Comparison of ENCODE assay signal across 11 mouse cellular contexts in genomic region chr2:165869257-165869656, GRCm38 (mm10). TPM values are rescaled to one million over a fixed set of nuclear protein-coding genes. Genes with fewer than 3 reads are reported as not detected.
DNase-seq lines count a peak whose midpoint lies in the region; ATAC-seq and TF ChIP-seq lines count a peak whose summit lies in the region.
"Had no signal": no experiment of that assay in that cellular context is flagged by ENCODE, and none has a peak within 500 bp of the region (broad histone marks: within the 10 kb centered on the region; RNA-seq: fewer than 3 reads in every experiment).

No protein-coding gene starts in this region.

- no peak for ATAC-seq in heart, embryonic 14.5 days (ENCODE audit: insufficient number of reproducible peaks, insufficient read depth, low FRiP score, low read depth)
- no peak for ATAC-seq in lung, postnatal 0 days
- peak; percentile 82 for ATAC-seq in intestine, embryonic 16.5 days
- no peak for ATAC-seq in stomach, embryonic 15.5 days (ENCODE audit: insufficient read depth, low FRiP score, low read depth)
- ATAC-seq: activated CD4-positive, CD25-positive, alpha-beta regulatory T cell, adult 4 months had no signal

- no peaks in the 10 kb centered on the region for H3K27me3 ChIP-seq in heart, embryonic 14.5 days (ENCODE audit: control insufficient read depth, insufficient read depth, low read length)
- H3K27me3 ChIP-seq in lung, postnatal 0 days (replicated peaks; ENCODE audit: insufficient read depth, low read length) = no peaks in the 10 kb centered on the region
- no peaks in the 10 kb centered on the region for H3K27me3 ChIP-seq in intestine, embryonic 16.5 days (replicated peaks; ENCODE audit: control insufficient read depth, insufficient read depth, low read length)
- no peaks in the 10 kb centered on the region for H3K27me3 ChIP-seq in stomach, embryonic 15.5 days (replicated peaks)

- TF ChIP-seq EP300 in lung, postnatal 0 days (IDR thresholded peaks at IDR 0.05) = no peak

- intact Hi-C loops in heart, postnatal 25 days (cut with DNase I) = no loop called here

- no peak for DNase-seq in heart, postnatal 25 days (ENCODE audit: low spot score)
- no peak for DNase-seq in lung, postnatal 0 days (ENCODE audit: low spot score)
- no peak for DNase-seq in lung, postnatal 36 days
- DNase-seq in frontal cortex, postnatal 14 days (ENCODE audit: low spot score in 2 of 2) = no peak
- DNase-seq in right cerebral cortex, postnatal 10 days (ENCODE audit: low spot score in 2 of 2) = no peak
- DNase-seq: gastrocnemius, postnatal 25 days; right cerebral cortex, postnatal 25 days had no signal

- WGBS in heart, embryonic 14.5 days = 52% methylated on average over 1 of the region's 1 CpGs
- WGBS in lung, postnatal 0 days = 71% methylated on average over 1 of the region's 1 CpGs
- 59% methylated on average over 1 of the region's 1 CpGs for WGBS in intestine, embryonic 16.5 days
- WGBS in stomach, embryonic 15.5 days = 48% methylated on average over 1 of the region's 1 CpGs

- H3K36me3 ChIP-seq in heart, embryonic 14.5 days (ENCODE audit: control insufficient read depth, insufficient read depth, low read length) = peaks cover 58% of the 10 kb centered on the region
- H3K36me3 ChIP-seq in lung, postnatal 0 days (ENCODE audit: insufficient read depth, low read length) = no peaks in the 10 kb centered on the region
- peaks cover 12% of the 10 kb centered on the region for H3K36me3 ChIP-seq in intestine, embryonic 16.5 days (ENCODE audit: control insufficient read depth, insufficient read depth, low read length)
- peaks cover 7% of the 10 kb centered on the region; the same call in 1 of the 2 replicates for H3K36me3 ChIP-seq in stomach, embryonic 15.5 days

- peaks cover 35 to 62% of the 10 kb centered on the region in 2 experiments for H3K4me1 ChIP-seq in heart, embryonic 14.5 days (ENCODE audit: control insufficient read depth in 2 of 2, insufficient read depth in 2 of 2, low read length in 2 of 2)
- peaks cover 29% of the 10 kb centered on the region for H3K4me1 ChIP-seq in lung, postnatal 0 days (ENCODE audit: insufficient read depth, low read depth, low read length)
- H3K4me1 ChIP-seq in intestine, embryonic 16.5 days (ENCODE audit: control insufficient read depth, insufficient read depth, low read length) = peaks cover 58% of the 10 kb centered on the region
- H3K4me1 ChIP-seq in stomach, embryonic 15.5 days = peaks cover 53% of the 10 kb centered on the region

- no peak for TF ChIP-seq CTCF in lung, postnatal 0 days (IDR thresholded peaks at IDR 0.05)

- H3K27ac ChIP-seq in heart, embryonic 14.5 days (replicated peaks in 1 of 2; ENCODE audit: control insufficient read depth in 1 of 2, insufficient read depth in 1 of 2, low read depth in 2 of 2, low read length in 2 of 2) = peak overlapping the region; percentile 36 to 75
- H3K27ac ChIP-seq in lung, postnatal 0 days (ENCODE audit: low read length) = peak overlapping the region; percentile 62
- peak overlapping the region; percentile 75 for H3K27ac ChIP-seq in intestine, embryonic 16.5 days (ENCODE audit: low read length)
- H3K27ac ChIP-seq in stomach, embryonic 15.5 days = peak overlapping the region; percentile 26; the same call in 1 of the 2 replicates

- H3K4me3 ChIP-seq in heart, embryonic 14.5 days (ENCODE audit: control insufficient read depth in 1 of 2, insufficient read depth in 1 of 2, low read depth in 1 of 2, low read length in 2 of 2) = no peak overlapping the region
- no peak overlapping the region for H3K4me3 ChIP-seq in lung, postnatal 0 days (ENCODE audit: low read depth, low read length)
- no peak overlapping the region for H3K4me3 ChIP-seq in intestine, embryonic 16.5 days (ENCODE audit: low read length)
- no peak overlapping the region for H3K4me3 ChIP-seq in stomach, embryonic 15.5 days (replicated peaks)

- H3K9ac ChIP-seq in heart, embryonic 14.5 days (ENCODE audit: low read length) = no peak overlapping the region
- H3K9ac ChIP-seq in lung, postnatal 0 days (replicated peaks; ENCODE audit: low read depth) = no peak overlapping the region
- H3K9ac ChIP-seq in intestine, embryonic 16.5 days (ENCODE audit: low read depth, low read length) = 0 out of 2 replicates have a peak overlapping the region, but pooled peaks have one; percentile 4
- H3K9ac ChIP-seq in stomach, embryonic 15.5 days = no peak overlapping the region

- no peak overlapping the region; the same call in 1 of the 2 replicates for H3K4me2 ChIP-seq in heart, embryonic 14.5 days (ENCODE audit: low read length)
- no peak overlapping the region for H3K4me2 ChIP-seq in lung, postnatal 0 days (replicated peaks; ENCODE audit: low read depth, low read length)
- peak overlapping the region; percentile 10; the same call in 1 of the 2 replicates for H3K4me2 ChIP-seq in intestine, embryonic 16.5 days (ENCODE audit: low read depth, low read length)
- H3K4me2 ChIP-seq in stomach, embryonic 15.5 days = no peak overlapping the region

- H3K9me3 ChIP-seq in heart, embryonic 14.5 days (ENCODE audit: control insufficient read depth, low read length) = no peaks in the 10 kb centered on the region
- H3K9me3 ChIP-seq in lung, postnatal 0 days (ENCODE audit: low read length) = no peaks in the 10 kb centered on the region
- H3K9me3 ChIP-seq in intestine, embryonic 16.5 days (ENCODE audit: control insufficient read depth, low read length) = no peaks in the 10 kb centered on the region
- no peaks in the 10 kb centered on the region for H3K9me3 ChIP-seq in stomach, embryonic 15.5 days

RNA-seq across cellular contexts. Expression of gene Zmynd8, which starts 29.6 kb away (rescaled TPM):
- polyA plus RNA-seq in heart, embryonic 14.5 days (2014; fragmentation: Nextera tagmentation; extraction: Ambion mirVana) = 35.9 and 38.0 TPM in 2 replicates
- total RNA-seq in heart, postnatal 25 days (2021) = 10 to 100 TPM; 44.5 to 48.7 TPM
- 30.7 and 32.1 TPM in 2 replicates for polyA plus RNA-seq in lung, postnatal 0 days (2015; fragmentation: Nextera tagmentation; extraction: Ambion mirVana)
- polyA plus RNA-seq in intestine, embryonic 16.5 days (2015; fragmentation: Nextera tagmentation; extraction: Ambion mirVana) = 57.3 and 61.6 TPM in 2 replicates
- 53.6 and 54.5 TPM in 2 replicates for polyA plus RNA-seq in stomach, embryonic 15.5 days (2015; fragmentation: Nextera tagmentation; extraction: Ambion mirVana)
